Mouse (Mus musculus) neural tube, embryonic 12.5 days (tissue): ENCODE data around the gene Mospd3. TPM values are rescaled to one million over a fixed set of nuclear protein-coding genes. Genes with fewer than 3 reads are reported as not detected.
"Not testable (repeated sequence)": the region's sequence is repeated elsewhere in the genome, so short reads cannot be mapped to it uniquely, and the experiment has no call there.

ENCODE experiments used
- ATAC-seq: fragments of 200-750 bp; cut with Nextera tagmentation; 2 replicates; pipeline ENCODE4 v1.8.0; 2017; ENCODE audit warnings: low read depth, mild to moderate bottlenecking, moderate TSS enrichment, moderate library complexity; ENCODE audit not compliant: low FRiP score
- H3K27ac ChIP-seq: fragments of 300-500 bp; sonication (generic); 2 replicates; pipeline ENCODE4 v1.5.1; 2016
- H3K27me3 ChIP-seq: fragments of 300-500 bp; sonication (generic); replicated peaks from 2 replicates; pipeline ENCODE4 v1.6.1; 2016; ENCODE audit warnings: mild to moderate bottlenecking
- H3K36me3 ChIP-seq: fragments of 300-500 bp; sonication (generic); 2 replicates; pipeline ENCODE4 v1.6.1; 2016; ENCODE audit warnings: mild to moderate bottlenecking
- H3K4me1 ChIP-seq: fragments of 300-500 bp; sonication (generic); 2 replicates; pipeline ENCODE4 v1.6.1; 2016
- H3K4me2 ChIP-seq: fragments of 300-500 bp; sonication (generic); replicated peaks from 2 replicates; pipeline ENCODE4 v1.6.1; 2016; ENCODE audit warnings: mild to moderate bottlenecking
- H3K4me3 ChIP-seq: fragments of 300-500 bp; sonication (generic); 2 replicates; pipeline ENCODE4 v1.5.1; 2016
- H3K9ac ChIP-seq: fragments of 300-500 bp; sonication (generic); 2 replicates; pipeline ENCODE4 v1.6.1; 2016; ENCODE audit warnings: mild to moderate bottlenecking
- H3K9me3 ChIP-seq: fragments of 300-500 bp; sonication (generic); 2 replicates; pipeline ENCODE4 v1.6.1; 2016; ENCODE audit warnings: mild to moderate bottlenecking
- WGBS: fragments of 180-500 bp; shearing (Covaris S2); methylation state at CpG from one replicate; pipeline ENCODE4 v1.1.7; 2016; 5-methylcytosine and 5-hydroxymethylcytosine counted together
- polyA plus RNA-seq: library from polyadenylated mRNA; unstranded; fragments of >200 nt; fragmentation: Nextera tagmentation; extraction: Ambion mirVana; gene quantifications from 2 replicates; pipeline ENCODE4 v1.2.1, GENCODE M21; 2016

Gene Mospd3
- polyA plus RNA-seq, 1 experiment from 2014 or later, result 42.1 TPM

GRCm38 (mm10) chr5:137633397-137634084 lies 32.7 kb upstream of the Mospd3 start:
- Histone ChIP-seq H3K9ac (no peak overlapping the region), H3K9me3 (no peaks in the 10 kb centered on the region), H3K4me2 (no peak overlapping the region), H3K27ac (no peak overlapping the region), H3K27me3 (no peaks in the 10 kb centered on the region), H3K4me3 (no peak overlapping the region), H3K36me3 (peaks cover 55% of the 10 kb centered on the region), H3K4me1 (peaks cover 31% of the 10 kb centered on the region)
- 87% methylated on average over 12 of the region's 12 CpGs for WGBS
- ATAC-seq, result no peak

- H3K27ac ChIP-seq, result no peak overlapping the region
- peak overlapping the region; percentile 79 for H3K4me2 ChIP-seq
- H3K36me3 ChIP-seq, result peaks cover 35% of the 10 kb centered on the region
- H3K9ac ChIP-seq, result peak overlapping the region; percentile 81; the same call in 1 of the 2 replicates
- WGBS, result 73% methylated on average over 4 of the region's 4 CpGs
- no peak for ATAC-seq
- no peaks in the 10 kb centered on the region for H3K27me3 ChIP-seq
- H3K4me1 ChIP-seq, result peaks cover 35% of the 10 kb centered on the region
- no peaks in the 10 kb centered on the region for H3K9me3 ChIP-seq
- no peak overlapping the region for H3K4me3 ChIP-seq
Measured at GRCm38 (mm10) chr5:137631591-137631990, 30.7 kb upstream of the Mospd3 start.

- ATAC-seq, result no peak
- Histone ChIP-seq H3K36me3 (peaks cover 31% of the 10 kb centered on the region), H3K27me3 (no peaks in the 10 kb centered on the region), H3K4me2 (peak overlapping the region; percentile 79), H3K9ac (peak overlapping the region; percentile 81), H3K27ac (peak overlapping the region; percentile 46; the same call in 1 of the 2 replicates), H3K9me3 (no peaks in the 10 kb centered on the region), H3K4me1 (peaks cover 35% of the 10 kb centered on the region), H3K4me3 (peak overlapping the region; percentile 7; the same call in 1 of the 2 replicates)
- WGBS, result 67% methylated on average over 9 of the region's 9 CpGs
Measured at GRCm38 (mm10) chr5:137631171-137631570, 30.3 kb upstream of the Mospd3 start.

GRCm38 (mm10) chr5:137630602-137631001 lies 29.7 kb upstream of the Mospd3 start:
- H3K4me2 ChIP-seq, result peak overlapping the region; percentile 79
- no peak for ATAC-seq
- peak overlapping the region; percentile 7; the same call in 1 of the 2 replicates for H3K4me3 ChIP-seq
- H3K36me3 ChIP-seq, result peaks cover 25% of the 10 kb centered on the region
- peak overlapping the region; percentile 46 for H3K27ac ChIP-seq
- 38% methylated on average over 3 of the region's 3 CpGs for WGBS
- peaks cover 35% of the 10 kb centered on the region for H3K4me1 ChIP-seq
- H3K9me3 ChIP-seq, result no peaks in the 10 kb centered on the region
- H3K9ac ChIP-seq, result peak overlapping the region; percentile 81
- no peaks in the 10 kb centered on the region for H3K27me3 ChIP-seq

GRCm38 (mm10) chr5:137629906-137630545 lies 29.2 kb upstream of the Mospd3 start:
- Histone ChIP-seq H3K27me3 (no peaks in the 10 kb centered on the region), H3K4me3 (peak overlapping the region; percentile 78), H3K27ac (no peak overlapping the region), H3K9ac (peak overlapping the region; percentile 81), H3K36me3 (peaks cover 20% of the 10 kb centered on the region), H3K4me2 (peak overlapping the region; percentile 79), H3K9me3 (no peaks in the 10 kb centered on the region), H3K4me1 (peaks cover 35% of the 10 kb centered on the region)
- 25% methylated on average over 6 of the region's 6 CpGs for WGBS
- ATAC-seq, result no peak

- Histone ChIP-seq H3K4me2 (peak overlapping the region; percentile 79), H3K36me3 (peaks cover 16% of the 10 kb centered on the region), H3K4me3 (peak overlapping the region; percentile 78), H3K9me3 (no peaks in the 10 kb centered on the region), H3K9ac (peak overlapping the region; percentile 81), H3K4me1 (peaks cover 38% of the 10 kb centered on the region), H3K27me3 (no peaks in the 10 kb centered on the region), H3K27ac (peak overlapping the region; percentile 86)
- ATAC-seq, result peak; percentile 51
- WGBS, result under 1% methylated on average over 23 of the region's 23 CpGs
Measured at GRCm38 (mm10) chr5:137629306-137629721, 28.5 kb upstream of the Mospd3 start.

DNA sequence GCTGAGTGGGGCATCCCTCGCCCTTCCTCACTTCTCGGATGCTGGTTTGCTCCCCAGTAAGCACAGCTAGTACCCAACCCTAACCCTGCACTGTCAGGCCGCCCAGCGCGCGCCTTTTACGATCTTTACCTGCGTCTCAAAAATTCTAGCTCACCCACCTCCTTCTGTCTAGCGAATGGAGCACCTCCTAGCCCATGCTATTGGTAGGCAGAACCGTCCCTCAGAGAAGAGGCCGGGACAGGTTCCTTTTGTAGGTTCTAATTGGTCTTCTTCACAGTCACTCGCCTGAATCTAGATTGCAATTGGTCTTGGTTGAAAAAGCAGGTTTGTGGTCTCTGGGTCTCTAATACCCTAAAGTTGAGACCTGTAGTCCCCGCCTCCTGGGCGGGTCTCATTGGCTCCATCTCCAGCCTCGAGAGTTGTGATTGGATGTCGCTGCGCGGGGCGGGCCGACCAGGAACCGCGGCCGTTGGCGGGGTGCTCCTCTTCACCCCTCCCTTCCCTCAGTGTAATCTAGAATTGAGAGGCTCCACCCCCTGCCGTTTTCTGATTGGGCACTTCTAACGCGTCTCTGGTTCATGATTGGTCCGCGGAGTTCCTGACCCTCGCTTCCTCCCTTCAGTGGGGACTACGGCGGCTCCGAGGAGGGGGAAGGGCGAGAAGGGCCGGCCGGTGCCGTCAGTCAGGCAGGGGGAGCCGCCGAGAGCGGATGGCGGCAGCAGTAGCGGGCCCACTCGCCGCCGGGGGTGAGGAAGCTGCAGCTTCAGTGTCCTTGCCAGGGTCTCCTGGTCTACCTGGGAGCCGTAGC lies 27.8 kb upstream of the Mospd3 start, which contains the start of the genes Fbxo24, Lrch4 and Gm20605:
Fbxo24 (minus strand) TSS at position 505 of the 808 bp plus-strand sequence.
Lrch4 (plus strand) TSS at position 624 of the 808 bp plus-strand sequence.
Gm20605 (plus strand) TSS at position 678 of the 808 bp plus-strand sequence.
- peak within 1 kb of the TSS; percentile 79 for H3K4me2 ChIP-seq
- peak within 1 kb of the TSS; percentile 78 for H3K4me3 ChIP-seq
- under 1% methylated on average over 46 of the region's 46 CpGs for WGBS
- H3K27ac ChIP-seq, result peak within 1 kb of the TSS; percentile 86
- no peaks in the 10 kb centered on the region for H3K9me3 ChIP-seq
- peak within 1 kb of the TSS; percentile 81 for H3K9ac ChIP-seq
- peaks cover 38% of the 10 kb centered on the region for H3K4me1 ChIP-seq
- peaks cover 10% of the 10 kb centered on the region for H3K36me3 ChIP-seq
- H3K27me3 ChIP-seq, result no peaks in the 10 kb centered on the region
- ATAC-seq, result peak; percentile 99

- H3K27me3 ChIP-seq, result no peaks in the 10 kb centered on the region
- H3K9me3 ChIP-seq, result no peaks in the 10 kb centered on the region
- H3K4me3 ChIP-seq, result peak overlapping the region; percentile 78
- ATAC-seq, result no peak
- 5% methylated on average over 9 of the region's 9 CpGs for WGBS
- H3K4me1 ChIP-seq, result peaks cover 38% of the 10 kb centered on the region
- H3K9ac ChIP-seq, result peak overlapping the region; percentile 51; the same call in 1 of the 2 replicates
- H3K27ac ChIP-seq, result peak overlapping the region; percentile 11; the same call in 1 of the 2 replicates
- peaks cover 3% of the 10 kb centered on the region; the same call in 1 of the 2 replicates for H3K36me3 ChIP-seq
- peak overlapping the region; percentile 59 for H3K4me2 ChIP-seq
Measured at GRCm38 (mm10) chr5:137627991-137628390, 27.1 kb upstream of the Mospd3 start.

- H3K4me2 ChIP-seq, result no peak overlapping the region
- H3K9ac ChIP-seq, result no peak overlapping the region
- H3K27me3 ChIP-seq, result no peaks in the 10 kb centered on the region
- H3K27ac ChIP-seq, result no peak overlapping the region
- no peak overlapping the region for H3K4me3 ChIP-seq
- no peak for ATAC-seq
- WGBS, result 89% methylated on average over 11 of the region's 11 CpGs
- H3K36me3 ChIP-seq, result no peaks in the 10 kb centered on the region
- peaks cover 7% of the 10 kb centered on the region; the same call in 1 of the 2 replicates for H3K4me1 ChIP-seq
- H3K9me3 ChIP-seq, result no peaks in the 10 kb centered on the region
Measured at GRCm38 (mm10) chr5:137623937-137624530, 23.2 kb upstream of the Mospd3 start.

DNA sequence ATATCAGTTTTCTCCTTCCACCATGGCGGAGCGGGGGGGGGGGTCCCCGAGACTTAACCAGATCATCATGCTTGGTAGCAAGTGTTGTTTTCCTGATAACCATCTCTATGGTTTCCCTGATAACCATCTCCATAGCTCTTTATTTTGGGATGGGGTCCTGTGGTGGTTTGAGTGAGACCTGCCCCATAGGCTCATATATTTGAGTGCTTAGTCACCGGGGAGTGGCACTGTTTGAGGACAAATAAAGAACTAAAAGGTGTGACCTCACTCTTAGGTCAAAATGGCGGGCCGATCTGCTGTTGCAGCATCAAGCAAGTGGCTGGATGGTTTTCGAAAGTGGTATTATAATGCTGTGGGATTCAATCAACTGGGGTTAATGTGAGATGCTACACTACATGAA lies 14.5 kb upstream of the Mospd3 start:
- no peak for ATAC-seq
- Histone ChIP-seq H3K9ac (no peak overlapping the region), H3K36me3 (no peaks in the 10 kb centered on the region), H3K4me1 (peaks cover 18% of the 10 kb centered on the region), H3K4me2 (no peak overlapping the region), H3K27me3 (no peaks in the 10 kb centered on the region), H3K4me3 (no peak overlapping the region), H3K27ac (no peak overlapping the region), H3K9me3 (no peaks in the 10 kb centered on the region)
- WGBS, result 84% methylated on average over 7 of the region's 7 CpGs

- H3K9ac ChIP-seq, ATAC-seq: not testable (repeated sequence)
- WGBS, result 93% methylated on average over 2 of the region's 2 CpGs
Measured at GRCm38 (mm10) chr5:137614921-137615320, 14.1 kb upstream of the Mospd3 start.

More at GRCm38 (mm10) chr5:137614921-137615320, 14.1 kb upstream of the Mospd3 start:
- H3K4me3 ChIP-seq, H3K27ac ChIP-seq, H3K4me2 ChIP-seq, H3K27me3 ChIP-seq, H3K36me3 ChIP-seq, H3K9me3 ChIP-seq: not testable (repeated sequence)
- peaks cover 20% of the 10 kb centered on the region for H3K4me1 ChIP-seq
